Mouse (Mus musculus) heart, postnatal 0 days (tissue): ENCODE measurements at regions not wholly inside any gene's neighbourhood (a gene's known extent, or its start where the extent isn't known, plus 50 kb on each side); places are given as distances from the start of the nearest gene placed in this dataset.

ENCODE experiments used
- CTCF ChIP-seq: IDR thresholded peaks from 2 replicates; pipeline ENCODE4 v1.5.1; 2016; ENCODE audit warnings: antibody characterized with exemption, control low read depth, low read depth
- EP300 ChIP-seq: IDR thresholded peaks from 2 replicates; pipeline ENCODE4 v1.6.1; 2016; ENCODE audit warnings: antibody characterized with exemption, low read depth

GRCm38 (mm10) chr2:142554851-142555250 is 346.5 kb downstream of the Kif16b start:
- no peak for TF ChIP-seq CTCF
- TF ChIP-seq EP300, result no peak
